ENCODE assay signal across 22 mouse cellular contexts in genomic region chr6:114991909-114992308, GRCm38 (mm10).
"Had no signal": no experiment of that assay in that cellular context is flagged by ENCODE, and none has a peak within 500 bp of the region (broad histone marks: within the 10 kb centered on the region; RNA-seq: fewer than 3 reads in every experiment).

No protein-coding gene starts in this region.

- H3K27ac ChIP-seq: lung, embryonic 15.5 days; macrophage; midbrain, embryonic 13.5 days; midbrain, embryonic 15.5 days; neural tube, embryonic 13.5 days; neural tube, embryonic 15.5 days; stomach, embryonic 15.5 days; stomach, postnatal 0 days had no signal

- H3K9ac ChIP-seq: liver, postnatal 0 days; lung, embryonic 15.5 days; midbrain, embryonic 13.5 days; midbrain, embryonic 15.5 days; neural tube, embryonic 13.5 days; neural tube, embryonic 15.5 days; stomach, embryonic 15.5 days had no signal

- H3K4me1 ChIP-seq: megakaryocyte, embryonic 14.5 days; midbrain, embryonic 13.5 days; midbrain, embryonic 15.5 days; neural tube, embryonic 15.5 days had no signal

- H3K36me3 ChIP-seq: lung, embryonic 15.5 days; midbrain, embryonic 13.5 days; midbrain, embryonic 15.5 days; neural tube, embryonic 13.5 days; neural tube, embryonic 15.5 days; stomach, embryonic 15.5 days had no signal

- H3K9me3 ChIP-seq: lung, embryonic 15.5 days; midbrain, embryonic 13.5 days; midbrain, embryonic 15.5 days; neural tube, embryonic 13.5 days; neural tube, embryonic 15.5 days; stomach, embryonic 15.5 days had no signal

- H3K4me3 ChIP-seq: lung, embryonic 15.5 days; megakaryocyte, embryonic 14.5 days; midbrain, embryonic 13.5 days; midbrain, embryonic 15.5 days; neural tube, embryonic 13.5 days; neural tube, embryonic 15.5 days; stomach, embryonic 15.5 days had no signal

- DNase-seq: liver, postnatal 0 days; lung, adult 2 months; lung, postnatal 14 days; lung, postnatal 36 days; retina, postnatal 1 day; right cerebral cortex, adult 18-20 months; right cerebral cortex, postnatal 25 days; right cerebral cortex, postnatal 4 days; thymus, adult 2 months; thymus, postnatal 25 days; thymus, postnatal 4 days had no signal

- H3K27me3 ChIP-seq: lung, embryonic 15.5 days; midbrain, embryonic 13.5 days; midbrain, embryonic 15.5 days; neural tube, embryonic 13.5 days; neural tube, embryonic 15.5 days; stomach, embryonic 15.5 days had no signal

- H3K4me2 ChIP-seq: lung, embryonic 15.5 days; midbrain, embryonic 11.5 days; midbrain, embryonic 13.5 days; midbrain, embryonic 15.5 days; neural tube, embryonic 13.5 days; neural tube, embryonic 15.5 days; stomach, embryonic 15.5 days had no signal

- ATAC-seq: liver, postnatal 0 days; lung, postnatal 0 days; midbrain, embryonic 13.5 days; midbrain, embryonic 15.5 days had no signal
